Mouse (Mus musculus) C2C12 (cell line): ENCODE results near the gene Tjap1. TPM values are rescaled to one million over a fixed set of nuclear protein-coding genes. Genes with fewer than 3 reads are reported as not detected.

Experiments used
- H3K27me3 ChIP-seq: one replicate; pipeline ENCODE4 v1.6.1; 2011; ENCODE audit not compliant: control insufficient read depth, insufficient read depth, insufficient read length
- H3K36me3 ChIP-seq: one replicate; pipeline ENCODE4 v1.6.1; 2011; ENCODE audit not compliant: control insufficient read depth, insufficient read depth
- H3K4me3 ChIP-seq: one replicate; pipeline ENCODE4 v1.5.1; 2011; ENCODE audit warnings: mild to moderate bottlenecking, control low read depth; ENCODE audit not compliant: poor library complexity, insufficient read depth, severe bottlenecking
- H3K79me2 ChIP-seq: one replicate; pipeline ENCODE4 v1.6.1; 2011; ENCODE audit not compliant: control insufficient read depth, insufficient read depth
- H3K79me3 ChIP-seq: one replicate; pipeline ENCODE4 v1.6.1; 2011; ENCODE audit warnings: low read depth, control low read depth
- H3ac ChIP-seq: one replicate; pipeline ENCODE3; 2011; ENCODE audit warnings: low read depth; ENCODE audit not compliant: control insufficient read depth, insufficient read length
- CEBPB ChIP-seq: IDR thresholded peaks from one replicate; pipeline ENCODE4 v1.6.1; 2011; ENCODE audit warnings: low read depth, mild to moderate bottlenecking, control low read depth, moderate library complexity
- CTCF ChIP-seq: IDR thresholded peaks from one replicate; pipeline ENCODE4 v1.5.1; 2011; ENCODE audit not compliant: control insufficient read depth, insufficient read depth, insufficient read length
- FOSL1 ChIP-seq: IDR thresholded peaks from one replicate; pipeline ENCODE4 v1.8.0; 2011; ENCODE audit warnings: mild to moderate bottlenecking, low read length; ENCODE audit not compliant: poor library complexity, insufficient read depth, severe bottlenecking
- MAX ChIP-seq: IDR thresholded peaks from one replicate; pipeline ENCODE4 v1.6.1; 2011; ENCODE audit warnings: mild to moderate bottlenecking, control low read depth
- MYOD1 ChIP-seq: IDR thresholded peaks from one replicate; pipeline ENCODE4 v1.6.1; 2011; ENCODE audit warnings: low read depth; ENCODE audit not compliant: control insufficient read depth, insufficient read length
- MYOG ChIP-seq: IDR thresholded peaks from one replicate; pipeline ENCODE4 v1.6.1; 2011; ENCODE audit not compliant: control insufficient read depth, insufficient read length; ENCODE audit errors: extremely low read depth
- USF1 ChIP-seq: IDR thresholded peaks from one replicate; pipeline ENCODE4 v1.6.1; 2011; ENCODE audit warnings: low read depth, mild to moderate bottlenecking, control low read depth, moderate library complexity
- polyA plus RNA-seq: library from polyadenylated mRNA; unstranded; fragments of >200 nt; fragmentation: generic; extraction: Trizol; gene quantifications from one replicate; pipeline ENCODE4 v1.2.1, GENCODE M21; 2012; ENCODE audit warnings: missing spikeins

Tjap1 gene
- polyA plus RNA-seq, 1 experiment: 79.3 TPM

- no peak for TF ChIP-seq CEBPB
- TF ChIP-seq CTCF: no peak
- TF ChIP-seq USF1: no peak
- no peak for TF ChIP-seq MYOD1
- TF ChIP-seq FOSL1: no peak
- no peak for TF ChIP-seq MAX
- TF ChIP-seq MYOG: no peak
- Histone ChIP-seq H3K27me3 (no peaks in the 10 kb centered on the region), H3K36me3 (peaks cover 72% of the 10 kb centered on the region), H3K79me3 (peaks cover 41% of the 10 kb centered on the region), H3ac (peak overlapping the region; percentile 38), H3K4me3 (no peak overlapping the region), H3K79me2 (peaks cover 76% of the 10 kb centered on the region)
Observed at GRCm38 (mm10) chr17:46265502-46265901, 17.3 kb downstream of the Tjap1 start.

DNA sequence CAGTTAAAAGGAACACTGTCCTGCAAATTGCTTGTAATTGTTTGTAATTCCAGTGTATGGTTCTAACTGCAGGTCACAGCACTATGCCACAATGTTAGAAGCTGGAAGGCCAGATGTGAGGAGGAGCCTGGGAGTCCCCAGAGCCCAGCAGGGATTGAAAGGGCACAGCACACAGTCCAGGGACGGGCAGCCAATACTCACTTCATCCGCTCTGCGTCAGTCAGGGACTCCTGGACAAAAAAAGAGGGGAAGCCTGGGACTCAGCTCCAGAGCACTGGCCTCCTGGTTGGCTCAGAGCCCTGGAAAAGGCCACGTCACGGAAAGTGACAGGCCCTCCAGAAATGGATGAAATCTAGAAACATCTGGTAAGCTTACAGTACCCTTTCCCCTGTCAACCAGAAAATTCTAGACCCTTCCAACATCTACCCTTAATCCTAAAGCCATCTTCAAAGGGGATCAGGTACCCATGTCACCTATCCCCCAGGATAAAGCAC, 20.6 kb downstream of the Tjap1 start:
- H3K36me3 ChIP-seq: peaks cover 90% of the 10 kb centered on the region
- TF ChIP-seq USF1 (no peak), CEBPB (no peak), MYOD1 (no peak), MYOG (no peak), MAX (no peak), FOSL1 (no peak), CTCF (no peak)
- no peak overlapping the region for H3K4me3 ChIP-seq
- H3K79me2 ChIP-seq: peaks cover 43% of the 10 kb centered on the region
- peaks cover 13% of the 10 kb centered on the region for H3K79me3 ChIP-seq
- no peak overlapping the region for H3ac ChIP-seq
- H3K27me3 ChIP-seq: no peaks in the 10 kb centered on the region

DNA sequence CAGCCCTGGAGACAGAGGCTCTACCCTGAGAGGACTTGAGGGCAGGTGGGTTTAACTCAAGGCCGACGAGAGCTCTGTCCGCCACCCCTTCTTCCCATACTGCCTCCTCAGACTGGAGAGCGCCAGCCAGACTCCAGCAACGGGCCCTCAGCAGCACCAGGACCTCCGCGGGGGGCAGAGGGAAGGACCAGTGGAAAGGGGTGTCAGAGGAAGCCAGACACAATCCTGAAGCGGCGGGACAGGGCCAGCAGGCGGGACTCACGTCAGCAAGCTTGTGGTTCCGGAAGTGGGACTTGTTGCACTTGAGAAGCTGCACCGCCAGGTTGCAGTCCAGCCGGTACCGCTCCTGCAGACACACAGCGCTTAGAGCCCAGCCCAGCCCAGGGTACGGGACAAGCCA, 23.2 kb downstream of the Tjap1 start:
- Histone ChIP-seq H3ac (no peak overlapping the region), H3K27me3 (no peaks in the 10 kb centered on the region), H3K79me3 (peaks cover 3% of the 10 kb centered on the region), H3K4me3 (no peak overlapping the region), H3K36me3 (peaks cover 83% of the 10 kb centered on the region), H3K79me2 (peaks cover 23% of the 10 kb centered on the region)
- TF ChIP-seq FOSL1 (no peak), CTCF (no peak), MYOD1 (no peak), USF1 (no peak)

DNA sequence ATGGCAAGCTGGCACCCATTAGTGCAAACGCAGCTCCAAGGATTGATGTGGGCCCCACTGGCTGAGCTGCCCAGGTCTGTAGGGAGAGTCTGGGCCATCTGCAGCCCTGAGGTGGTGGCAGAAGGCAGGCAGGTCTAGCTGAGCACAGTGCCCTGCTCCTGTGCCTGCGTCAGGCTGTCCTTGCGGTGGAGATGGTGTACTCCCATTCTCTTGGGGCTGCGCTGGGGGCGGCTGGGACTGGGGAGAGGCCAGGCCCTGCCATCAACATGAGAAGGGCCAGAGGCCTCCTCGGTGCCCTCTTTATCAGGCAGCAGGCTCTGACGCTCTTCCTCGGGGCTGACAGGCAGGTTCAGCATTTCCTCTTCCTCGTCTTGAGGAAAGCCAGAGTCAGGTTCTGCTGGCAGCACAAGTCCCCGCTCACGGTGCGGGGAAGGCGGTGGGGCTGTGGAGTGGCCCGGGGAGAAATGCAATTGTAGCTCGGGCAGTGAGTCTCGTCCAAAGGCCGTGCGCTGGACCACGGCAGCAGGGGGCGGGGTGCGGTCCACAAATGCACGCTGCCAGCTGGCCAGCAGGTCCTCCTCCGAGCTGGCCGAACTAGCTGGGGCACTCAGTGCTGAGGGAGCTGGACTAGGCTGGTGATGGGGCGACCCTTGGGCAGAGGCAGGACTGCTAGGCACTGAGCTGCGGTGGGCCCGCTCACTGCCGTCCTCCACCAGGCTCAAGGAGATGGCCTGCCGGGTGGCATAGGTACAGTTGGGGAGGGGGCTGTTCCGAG, 24.4 kb downstream of the Tjap1 start:
- peaks cover 71% of the 10 kb centered on the region for H3K36me3 ChIP-seq
- H3K27me3 ChIP-seq: no peaks in the 10 kb centered on the region
- TF ChIP-seq MAX (no peak), CTCF (no peak), USF1 (no peak), CEBPB (no peak), MYOG (no peak), FOSL1 (no peak), MYOD1 (no peak)
- no peak overlapping the region for H3K4me3 ChIP-seq
- H3K79me3 ChIP-seq: no peaks in the 10 kb centered on the region
- peaks cover 11% of the 10 kb centered on the region for H3K79me2 ChIP-seq
- H3ac ChIP-seq: no peak overlapping the region

- TF ChIP-seq FOSL1 (no peak), MYOD1 (no peak), MAX (no peak), MYOG (no peak), CTCF (no peak), CEBPB (no peak), USF1 (no peak)
- no peaks in the 10 kb centered on the region for H3K79me3 ChIP-seq
- H3K79me2 ChIP-seq: peaks cover 2% of the 10 kb centered on the region
- H3ac ChIP-seq: no peak overlapping the region
- H3K36me3 ChIP-seq: peaks cover 61% of the 10 kb centered on the region
- H3K27me3 ChIP-seq: no peaks in the 10 kb centered on the region
- H3K4me3 ChIP-seq: no peak overlapping the region
Observed at GRCm38 (mm10) chr17:46255147-46255546, 27.7 kb downstream of the Tjap1 start.

GRCm38 (mm10) chr17:46254106-46254505, 28.7 kb downstream of the Tjap1 start:
- Histone ChIP-seq H3K4me3 (peak overlapping the region; percentile 32), H3K27me3 (no peaks in the 10 kb centered on the region), H3K36me3 (peaks cover 61% of the 10 kb centered on the region), H3K79me3 (peaks cover 2% of the 10 kb centered on the region), H3ac (peak overlapping the region; percentile 76), H3K79me2 (peaks cover 13% of the 10 kb centered on the region)
- TF ChIP-seq FOSL1: no peak
- TF ChIP-seq CTCF: no peak
- no peak for TF ChIP-seq MAX
- no peak for TF ChIP-seq CEBPB
- TF ChIP-seq MYOD1: no peak
- TF ChIP-seq USF1: no peak
- no peak for TF ChIP-seq MYOG
